Mouse (Mus musculus) midbrain, embryonic 14.5 days (tissue): ENCODE results near the gene Lamb2. TPM values are rescaled to one million over a fixed set of nuclear protein-coding genes. Genes with fewer than 3 reads are reported as not detected.

Experiments
- ATAC-seq: fragments of 200-750 bp; cut with Nextera tagmentation; 2 replicates; pipeline ENCODE4 v1.8.0; 2017; ENCODE audit warnings: moderate number of reproducible peaks, moderate library complexity; ENCODE audit not compliant: low FRiP score, low TSS enrichment
- DNase-seq: peaks from one replicate; pipeline ENCODE4 v3.0.0-alpha.2; 2015
- H3K27ac ChIP-seq: fragments of 300-500 bp; sonication (generic); replicated peaks from 2 replicates; pipeline ENCODE4 v1.5.1; 2014; ENCODE audit warnings: mild to moderate bottlenecking, low read depth, low read length, moderate library complexity
- H3K27me3 ChIP-seq: fragments of 300-500 bp; sonication (generic); 2 replicates; pipeline ENCODE4 v1.6.1; 2014; ENCODE audit warnings: low read length, control low read depth, mixed read lengths; ENCODE audit not compliant: control insufficient read depth, insufficient read depth
- H3K36me3 ChIP-seq: fragments of 300-500 bp; sonication (generic); 2 replicates; pipeline ENCODE4 v1.6.1; 2014; ENCODE audit warnings: low read length, control low read depth; ENCODE audit not compliant: control insufficient read depth, insufficient read depth
- H3K4me1 ChIP-seq: fragments of 300-500 bp; sonication (generic); 2 replicates; pipeline ENCODE4 v1.6.1; 2014; ENCODE audit warnings: mild to moderate bottlenecking, antibody characterized with exemption, low read length, control low read depth; ENCODE audit not compliant: control insufficient read depth, insufficient read depth
- H3K4me2 ChIP-seq: fragments of 300-500 bp; sonication (generic); 2 replicates; pipeline ENCODE4 v1.6.1; 2014; ENCODE audit warnings: mild to moderate bottlenecking, low read length, moderate library complexity
- H3K4me3 ChIP-seq: fragments of 300-500 bp; sonication (generic); replicated peaks from 2 replicates; pipeline ENCODE4 v1.5.1; 2014; ENCODE audit warnings: low read depth, low read length
- H3K9ac ChIP-seq: fragments of 300-500 bp; sonication (generic); replicated peaks from 2 replicates; pipeline ENCODE4 v1.6.1; 2014; ENCODE audit warnings: mild to moderate bottlenecking, low read length, moderate library complexity
- H3K9me3 ChIP-seq: fragments of 300-500 bp; sonication (generic); 2 replicates; pipeline ENCODE4 v1.6.1; 2016; ENCODE audit warnings: low read length, control low read depth, mixed read lengths; ENCODE audit not compliant: control insufficient read depth
- WGBS: fragments of 180-500 bp; shearing (Covaris S2); extraction: QIAGEN DNeasy Blood & Tissue Kit; methylation state at CpG from one replicate; pipeline ENCODE4 v1.1.7; 2014; 5-methylcytosine and 5-hydroxymethylcytosine counted together
- polyA plus RNA-seq: library from polyadenylated mRNA; unstranded; fragments of >200 nt; fragmentation: Nextera tagmentation; extraction: Ambion mirVana; gene quantifications from 2 replicates; pipeline ENCODE4 v1.2.1, GENCODE M21; 2014

Gene Lamb2
- polyA plus RNA-seq, result 9.4 and 15.9 TPM in 2 replicates

DNA sequence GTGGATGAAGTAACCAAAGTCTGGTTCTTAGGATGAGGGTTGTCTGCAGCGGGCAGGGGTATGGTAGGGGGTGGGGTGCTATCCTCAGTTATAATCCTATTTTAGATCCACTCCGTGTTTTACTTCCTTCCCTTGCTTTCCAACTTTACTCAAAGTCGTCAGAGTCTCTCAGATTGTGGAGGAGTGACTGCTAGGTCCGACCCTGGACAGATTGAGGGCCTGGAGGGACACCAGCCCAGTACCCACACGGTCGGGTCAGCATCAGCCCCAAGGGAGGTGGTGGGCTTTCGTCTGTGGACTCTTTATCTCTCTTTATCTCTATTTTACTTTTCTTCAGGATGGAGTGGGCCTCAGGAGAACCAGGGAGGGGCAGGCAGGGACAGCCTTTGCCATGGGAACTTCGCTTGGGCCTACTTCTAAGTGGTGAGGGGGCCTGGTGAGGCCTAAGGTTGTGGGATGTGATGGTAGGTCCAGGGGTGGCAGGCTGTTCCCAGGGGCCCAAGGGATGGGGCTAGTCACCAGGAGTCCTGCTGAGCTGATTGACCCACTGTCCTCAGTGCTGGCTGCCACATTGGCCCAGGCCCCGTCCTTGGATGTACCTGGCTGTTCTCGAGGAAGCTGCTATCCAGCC is at the start of gene Lamb2:
Lamb2 (plus strand) TSS at position 16 of the 631 bp plus-strand sequence.
- DNase-seq (peak; percentile 83), ATAC-seq (no peak)
- H3K4me3 ChIP-seq, result peak within 1 kb of the TSS; percentile 27
- no peaks in the 10 kb centered on the region for H3K9me3 ChIP-seq
- H3K4me2 ChIP-seq, result peak within 1 kb of the TSS; percentile 56
- no peaks in the 10 kb centered on the region for H3K27me3 ChIP-seq
- peaks cover 15% of the 10 kb centered on the region for H3K4me1 ChIP-seq
- 10% methylated on average over 10 of the region's 10 CpGs for WGBS
- H3K36me3 ChIP-seq, result no peaks in the 10 kb centered on the region
- H3K9ac ChIP-seq, result peak within 1 kb of the TSS; percentile 37; the same call in 1 of the 2 replicates
- H3K27ac ChIP-seq, result peak within 1 kb of the TSS; percentile 55

GRCm38 (mm10) chr9:108431431-108432067 is 48.0 kb upstream of the Lamb2 start:
- Histone ChIP-seq H3K36me3 (no peaks in the 10 kb centered on the region), H3K9me3 (no peaks in the 10 kb centered on the region), H3K9ac (no peak overlapping the region; the same call in 1 of the 2 replicates), H3K27me3 (no peaks in the 10 kb centered on the region), H3K4me2 (peak overlapping the region; percentile 46), H3K27ac (no peak overlapping the region), H3K4me3 (peak overlapping the region; percentile 20; the same call in 1 of the 2 replicates), H3K4me1 (no peaks in the 10 kb centered on the region)
- ATAC-seq, result peak; percentile 24; the same call in 1 of the 2 replicates
- DNase-seq, result peak; percentile 72
- 49% methylated on average over 32 of the region's 32 CpGs for WGBS

- ATAC-seq, result no peak
- H3K27me3 ChIP-seq, result no peaks in the 10 kb centered on the region
- H3K36me3 ChIP-seq, result no peaks in the 10 kb centered on the region
- H3K4me1 ChIP-seq, result no peaks in the 10 kb centered on the region
- H3K27ac ChIP-seq, result peak within 1 kb of the TSS; percentile 32; the same call in 1 of the 2 replicates
- no peak within 1 kb of the TSS for H3K9ac ChIP-seq
- no peak for DNase-seq
- H3K4me3 ChIP-seq, result no peak within 1 kb of the TSS
- H3K4me2 ChIP-seq, result no peak within 1 kb of the TSS
- no peaks in the 10 kb centered on the region for H3K9me3 ChIP-seq
- 12% methylated on average over 3 of the region's 3 CpGs for WGBS
These were observed 43.4 kb upstream of the Lamb2 start, which contains the start of gene BC048562 for GRCm38 (mm10) chr9:108436182-108436581. Gene BC048562, plus strand, starts transcription at chr9:108436482.

DNA sequence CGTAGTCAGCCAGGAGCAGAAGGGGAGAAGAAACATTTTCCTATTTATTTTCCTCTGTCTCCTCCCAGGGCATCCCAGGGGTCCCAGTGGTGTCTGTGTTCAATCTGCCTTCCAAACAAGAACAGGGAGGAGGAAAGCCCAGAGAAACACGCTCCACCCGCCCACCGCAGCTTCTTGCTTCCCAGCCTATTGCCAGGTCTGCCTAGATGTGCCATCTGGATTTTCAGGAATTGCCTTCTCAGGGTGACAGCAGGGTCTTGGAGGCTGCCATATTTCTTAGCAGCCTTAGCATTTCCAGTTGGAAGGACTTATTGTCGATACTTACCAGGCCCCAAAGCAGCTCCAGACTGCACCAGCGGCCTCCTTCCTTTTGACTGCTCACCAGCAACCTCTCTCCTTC is 40.4 kb upstream of the Lamb2 start:
- ATAC-seq, result no peak
- no peak for DNase-seq
- H3K9ac ChIP-seq, result no peak overlapping the region
- WGBS, result 68% methylated on average over 6 of the region's 6 CpGs
- H3K4me2 ChIP-seq, result no peak overlapping the region
- H3K36me3 ChIP-seq, result no peaks in the 10 kb centered on the region
- no peaks in the 10 kb centered on the region for H3K27me3 ChIP-seq
- no peaks in the 10 kb centered on the region for H3K9me3 ChIP-seq
- no peak overlapping the region for H3K4me3 ChIP-seq
- no peaks in the 10 kb centered on the region for H3K4me1 ChIP-seq
- H3K27ac ChIP-seq, result no peak overlapping the region

- H3K27ac ChIP-seq, result no peak overlapping the region; the same call in 1 of the 2 replicates
- H3K4me2 ChIP-seq, result no peak overlapping the region
- DNase-seq, result no peak
- no peak overlapping the region for H3K9ac ChIP-seq
- no peaks in the 10 kb centered on the region for H3K4me1 ChIP-seq
- WGBS, result 69% methylated on average over 5 of the region's 5 CpGs
- no peak overlapping the region for H3K4me3 ChIP-seq
- no peaks in the 10 kb centered on the region for H3K9me3 ChIP-seq
- H3K27me3 ChIP-seq, result no peaks in the 10 kb centered on the region
- H3K36me3 ChIP-seq, result no peaks in the 10 kb centered on the region
- no peak for ATAC-seq
These were observed 39.1 kb upstream of the Lamb2 start for GRCm38 (mm10) chr9:108440485-108440884.

DNA sequence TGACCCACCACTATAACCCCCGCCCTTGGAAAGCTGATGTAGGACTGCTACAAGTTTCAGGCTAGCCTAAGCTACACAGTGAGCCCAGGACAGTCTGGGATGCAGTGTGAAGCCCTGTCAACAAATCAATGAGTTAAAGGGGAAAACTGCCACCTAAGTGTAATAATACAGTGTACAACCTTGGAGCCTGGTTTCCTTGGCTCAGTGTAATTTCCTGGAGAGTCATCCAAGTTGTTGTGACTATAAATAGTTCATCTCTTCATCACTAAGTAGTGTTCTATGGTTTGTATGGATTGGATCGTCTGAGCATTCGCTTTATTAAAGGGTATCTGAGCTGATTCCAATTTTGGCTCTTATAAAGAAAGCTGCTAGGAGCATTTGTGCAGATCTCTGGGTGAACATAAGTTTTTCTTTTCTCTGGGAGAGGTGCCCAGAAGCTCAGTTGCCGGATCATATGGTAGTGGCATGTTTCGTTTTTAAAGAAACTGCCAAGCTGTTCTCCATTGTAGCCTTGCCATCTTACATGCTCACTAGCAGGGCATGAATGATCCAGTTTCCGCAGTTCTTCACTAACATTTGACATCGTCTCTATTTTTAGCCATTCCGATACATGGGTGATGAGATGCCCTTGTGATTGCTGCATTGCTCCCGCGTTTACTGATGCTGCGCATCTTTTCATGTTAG is 38.2 kb upstream of the Lamb2 start:
- H3K4me1 ChIP-seq, result no peaks in the 10 kb centered on the region
- DNase-seq (no peak), ATAC-seq (no peak)
- H3K36me3 ChIP-seq, result no peaks in the 10 kb centered on the region
- no peaks in the 10 kb centered on the region for H3K9me3 ChIP-seq
- no peak overlapping the region for H3K4me3 ChIP-seq
- H3K4me2 ChIP-seq, result no peak overlapping the region
- H3K27ac ChIP-seq, result no peak overlapping the region
- no peaks in the 10 kb centered on the region for H3K27me3 ChIP-seq
- H3K9ac ChIP-seq, result no peak overlapping the region
- 93% methylated on average over 11 of the region's 11 CpGs for WGBS

- Histone ChIP-seq H3K36me3 (peaks cover 17% of the 10 kb centered on the region), H3K27me3 (no peaks in the 10 kb centered on the region), H3K4me1 (peaks cover 15% of the 10 kb centered on the region), H3K4me3 (no peak overlapping the region), H3K4me2 (no peak overlapping the region), H3K9ac (no peak overlapping the region), H3K27ac (no peak overlapping the region), H3K9me3 (no peaks in the 10 kb centered on the region)
- 72% methylated on average over 9 of the region's 9 CpGs for WGBS
- ATAC-seq, result no peak
- no peak for DNase-seq
These were observed 34.4 kb upstream of the Lamb2 start for GRCm38 (mm10) chr9:108445125-108445524.

DNA sequence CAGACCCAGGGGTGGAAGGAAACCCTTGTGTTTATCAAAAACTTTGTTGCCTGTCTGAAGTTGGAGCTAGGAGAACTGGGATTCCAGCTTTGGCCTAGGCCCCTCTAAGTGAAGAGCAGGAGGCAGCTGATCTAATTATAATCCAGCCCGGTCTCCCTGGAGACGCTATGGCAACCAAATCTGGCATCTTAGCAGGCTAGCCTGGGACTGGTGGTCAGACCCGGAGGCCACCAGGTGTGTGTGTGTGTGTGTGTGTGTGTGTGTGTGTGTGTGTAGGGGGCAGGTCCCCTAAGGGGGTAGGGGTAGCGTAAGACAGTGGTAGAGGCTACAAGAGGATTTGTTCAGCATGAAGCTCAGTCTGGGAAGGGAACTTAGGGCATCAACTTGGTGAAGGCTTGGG is 29.7 kb upstream of the Lamb2 start:
- peak overlapping the region; percentile 60 for H3K4me3 ChIP-seq
- peak overlapping the region; percentile 75 for H3K4me2 ChIP-seq
- H3K9me3 ChIP-seq, result no peaks in the 10 kb centered on the region
- DNase-seq (peak; percentile 89), ATAC-seq (peak; percentile 66)
- H3K27me3 ChIP-seq, result no peaks in the 10 kb centered on the region
- H3K9ac ChIP-seq, result peak overlapping the region; percentile 75; the same call in 1 of the 2 replicates
- H3K36me3 ChIP-seq, result peaks cover 17% of the 10 kb centered on the region
- H3K4me1 ChIP-seq, result peaks cover 42% of the 10 kb centered on the region
- WGBS, result 3% methylated on average over 4 of the region's 4 CpGs
- H3K27ac ChIP-seq, result peak overlapping the region; percentile 90
